Mouse (Mus musculus) CD4-positive helper T cell, adult 2 months (primary cell): ENCODE data around the gene Kcnv2.

Experiments used
- DNase-seq: peaks from one replicate; pipeline ENCODE4 v3.0.0-alpha.2; 2012; ENCODE audit warnings: low read depth, missing footprints, low spot score

Kcnv2 gene

GRCm38 (mm10) chr19:27364521-27364931 is 42.1 kb downstream of the Kcnv2 start:
- no peak for DNase-seq

GRCm38 (mm10) chr19:27366113-27366746 is 43.8 kb downstream of the Kcnv2 start:
- no peak for DNase-seq

- DNase-seq, result no peak
Observed at GRCm38 (mm10) chr19:27369461-27370135, 47.2 kb downstream of the Kcnv2 start.

- DNase-seq, result no peak
Observed at GRCm38 (mm10) chr19:27370174-27370573, 47.8 kb downstream of the Kcnv2 start.

GRCm38 (mm10) chr19:27370784-27371183 is 48.4 kb downstream of the Kcnv2 start:
- DNase-seq, result no peak

GRCm38 (mm10) chr19:27379712-27380401 is 57.5 kb downstream of the Kcnv2 start:
- DNase-seq, result no peak

GRCm38 (mm10) chr19:27382131-27382530 is 59.7 kb downstream of the Kcnv2 start:
- DNase-seq, result no peak

- DNase-seq, result no peak
Observed at GRCm38 (mm10) chr19:27383266-27383665, 60.9 kb downstream of the Kcnv2 start.

- DNase-seq, result no peak
Observed at GRCm38 (mm10) chr19:27385304-27385703, 62.9 kb downstream of the Kcnv2 start.
